Mouse (Mus musculus): ENCODE measurements around the gene Tango6.

DNA sequence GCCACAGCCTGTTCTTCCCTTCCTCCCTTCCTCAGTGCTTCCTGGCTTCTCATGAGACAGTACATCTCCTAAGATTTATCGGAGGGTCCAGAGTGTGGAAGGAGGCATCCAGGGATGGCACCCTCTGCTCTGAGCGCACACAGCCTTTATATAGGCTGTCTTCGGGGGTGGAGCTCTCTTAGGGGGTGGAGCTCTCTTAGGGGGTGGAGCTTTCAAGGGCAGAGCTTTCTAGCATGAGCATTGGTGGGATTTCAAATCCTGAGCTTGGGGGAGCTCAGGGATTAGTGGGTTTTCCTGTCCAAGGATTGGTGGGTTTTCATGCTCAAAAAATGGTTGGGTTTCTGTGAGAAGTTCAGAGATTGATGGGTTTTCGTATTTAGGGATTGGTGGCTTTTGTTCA is 124.6 kb downstream of the Tango6 start:
- TF ChIP-seq USF1 (IDR thresholded peaks at IDR 0.05; ENCODE audit: low read depth): no peak
- TF ChIP-seq POLR2AphosphoS2 (IDR thresholded peaks at IDR 0.05; ENCODE audit: insufficient read length, low read depth): no peak
- no peak for TF ChIP-seq TCF12 (IDR thresholded peaks at IDR 0.05; ENCODE audit: insufficient read depth, poor library complexity, severe bottlenecking)
- no peak for TF ChIP-seq POLR2A (IDR thresholded peaks at IDR 0.05; ENCODE audit: insufficient read length, low read depth)
- no peak for TF ChIP-seq E2F4 (IDR thresholded peaks at IDR 0.05; ENCODE audit: insufficient read depth)
- no peak for TF ChIP-seq MAX (IDR thresholded peaks at IDR 0.05; ENCODE audit: low read depth)
- TF ChIP-seq SRF (IDR thresholded peaks at IDR 0.05; ENCODE audit: control insufficient read depth, insufficient read length, low read depth): no peak
- TF ChIP-seq MYOG (IDR thresholded peaks at IDR 0.05; ENCODE audit: control insufficient read depth in 1 of 3, insufficient read depth in 1 of 3, insufficient read length in 2 of 3, low read depth in 2 of 3): no peak
- TF ChIP-seq CEBPB (IDR thresholded peaks at IDR 0.05; ENCODE audit: insufficient read depth, poor library complexity, severe bottlenecking): no peak
- no peak for TF ChIP-seq MYOD1 (IDR thresholded peaks at IDR 0.05; ENCODE audit: control insufficient read depth in 1 of 3, insufficient read length in 2 of 3, low read depth in 2 of 3)
- no peak for TF ChIP-seq TCF3 (IDR thresholded peaks at IDR 0.05; ENCODE audit: insufficient read length, low read depth)
